Mouse (Mus musculus): Measurements from ENCODE around the gene Rps28.

Gene Rps28

DNA sequence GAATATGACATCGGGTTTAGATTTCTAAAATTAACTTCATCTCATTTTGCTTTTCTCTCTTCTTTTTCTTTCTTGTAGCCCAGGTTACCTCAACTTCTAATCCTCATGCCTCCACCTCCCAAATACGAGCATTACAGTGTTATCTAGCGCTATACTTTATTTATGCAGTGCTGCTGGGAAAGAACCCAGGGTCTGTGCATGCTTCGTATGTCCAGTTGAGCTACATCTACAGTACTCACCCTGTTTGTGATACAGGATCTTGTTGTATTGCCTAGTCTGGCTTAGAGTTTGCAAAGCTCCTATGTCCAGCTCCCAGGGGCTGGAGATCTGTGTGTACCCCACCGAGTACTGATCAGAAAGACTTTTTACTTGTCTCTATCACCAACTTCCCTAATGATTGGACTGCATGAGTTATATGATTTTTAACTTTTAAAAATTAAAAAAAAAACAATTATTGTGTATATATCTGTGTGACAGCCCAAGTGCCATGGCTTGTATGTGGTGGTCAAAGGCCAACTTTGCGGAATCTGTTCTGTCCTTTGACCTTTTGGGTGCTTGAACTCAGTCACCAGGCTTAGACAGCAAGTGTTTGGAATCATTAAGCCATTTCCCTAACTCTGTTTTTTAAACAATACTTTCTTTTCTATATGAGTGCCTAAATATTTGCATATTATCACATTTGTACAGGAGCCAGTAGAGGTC, 50.3 kb downstream of the Rps28 start:
- no peak for DNase-seq (ENCODE audit: low read depth, low spot score)

GRCm38 (mm10) chr17:33773426-33773825, 50.9 kb downstream of the Rps28 start:
- no peak for DNase-seq (ENCODE audit: low read depth, low spot score)

DNA sequence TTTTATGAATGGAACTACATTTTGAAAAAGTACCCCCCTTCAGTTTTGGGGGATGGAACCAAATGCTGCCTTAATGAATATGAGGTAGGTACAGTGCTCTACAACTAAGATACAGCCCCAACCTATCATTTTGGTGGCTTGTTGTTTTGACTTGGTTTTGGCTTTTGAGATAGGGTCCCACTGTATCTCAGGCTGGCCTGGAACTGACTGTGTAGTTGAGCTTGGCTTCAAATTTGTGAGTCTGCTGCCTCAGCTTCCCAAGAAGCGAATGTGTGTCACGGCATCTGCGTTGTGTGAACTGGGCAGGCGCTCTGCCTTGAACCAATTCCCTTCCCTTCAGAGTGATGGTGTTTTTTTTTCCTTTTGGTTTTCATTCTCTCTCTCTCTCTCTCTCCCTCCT, 52.7 kb downstream of the Rps28 start:
- no peak for DNase-seq (ENCODE audit: low read depth, low spot score)
